Mouse (Mus musculus): ENCODE data around the gene Grin2b. TPM values are rescaled to one million over a fixed set of nuclear protein-coding genes. Genes with fewer than 3 reads are reported as not detected.

The Grin2b gene
- polyA plus RNA-seq, 1 experiment, result 4.0 TPM

DNA sequence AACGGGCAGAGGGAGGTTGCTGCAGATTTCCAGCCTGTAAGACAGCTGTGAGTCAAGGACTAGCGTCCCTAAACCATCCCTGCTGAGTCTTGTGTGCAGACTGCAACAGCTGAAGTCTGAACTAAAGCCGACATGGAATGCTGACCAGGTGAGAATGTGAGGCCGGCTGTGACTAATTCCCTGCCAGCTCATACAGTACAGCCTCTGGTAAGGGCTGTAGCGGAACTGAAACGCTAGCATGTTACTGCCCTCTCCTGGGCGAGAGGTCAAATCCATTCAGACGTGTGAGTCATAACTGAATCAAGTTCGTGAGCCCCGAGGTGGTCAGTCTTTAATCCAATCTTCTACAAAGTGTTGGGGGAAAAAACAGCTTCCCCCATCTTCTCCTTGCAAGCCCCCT is 42.9 kb downstream of the Grin2b start:
- TF ChIP-seq CTCF (IDR thresholded peaks at IDR 0.05; ENCODE audit: borderline replicate concordance, insufficient read depth, low read depth, low read length) (peak; percentile 53), POLR2A (IDR thresholded peaks at IDR 0.05; ENCODE audit: borderline replicate concordance, insufficient read depth, low read length) (no peak)
- WGBS, result 13% methylated on average over 10 of the region's 10 CpGs
- H3K27ac ChIP-seq (ENCODE audit: insufficient read depth, low read length), result no peak overlapping the region

DNA sequence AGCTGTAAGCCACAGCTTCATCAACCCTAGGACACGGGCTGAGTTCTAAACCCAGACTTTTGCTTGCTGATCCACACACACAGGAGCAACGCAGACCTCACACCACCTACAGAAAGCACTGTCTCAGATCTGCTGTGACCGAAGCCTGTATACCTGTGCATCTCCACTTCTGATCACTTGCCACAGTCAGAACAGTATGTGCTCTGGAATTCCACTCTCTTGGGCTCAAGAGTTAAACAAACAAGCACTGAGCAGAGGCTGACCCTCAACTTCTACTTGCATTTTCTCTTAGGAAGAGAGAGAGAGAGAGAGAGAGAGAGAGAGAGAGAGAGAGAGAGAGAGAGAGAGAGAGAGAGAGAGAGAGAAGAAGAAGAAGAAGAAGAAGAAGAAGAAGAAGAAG is 50.7 kb downstream of the Grin2b start:
- TF ChIP-seq POLR2A (IDR thresholded peaks at IDR 0.05; ENCODE audit: borderline replicate concordance, insufficient read depth, low read length) (no peak), CTCF (IDR thresholded peaks at IDR 0.05; ENCODE audit: borderline replicate concordance, insufficient read depth, low read depth, low read length) (no peak)
- 91% methylated on average over 3 of the region's 3 CpGs for WGBS
- DNase-seq, result no peak
- H3K27me3 ChIP-seq (ENCODE audit: control insufficient read depth, insufficient read depth, low read length), result no peaks in the 10 kb centered on the region
- no peaks in the 10 kb centered on the region for H3K4me1 ChIP-seq (ENCODE audit: control insufficient read depth, insufficient read depth, low read length)
- no peak overlapping the region for H3K4me3 ChIP-seq (replicated peaks; ENCODE audit: insufficient read depth, low read depth, low read length)
- H3K27ac ChIP-seq (ENCODE audit: insufficient read depth, low read length), result no peak overlapping the region

More for the DNA sequence above, 42.9 kb downstream of the Grin2b start:
- peak; percentile 26 to 40 for DNase-seq
- Histone ChIP-seq H3K27me3 (ENCODE audit: control insufficient read depth, insufficient read depth, low read length) (no peaks in the 10 kb centered on the region), H3K4me3 (replicated peaks; ENCODE audit: insufficient read depth, low read depth, low read length) (no peak overlapping the region), H3K4me1 (ENCODE audit: control insufficient read depth, insufficient read depth, low read length) (no peaks in the 10 kb centered on the region)

DNA sequence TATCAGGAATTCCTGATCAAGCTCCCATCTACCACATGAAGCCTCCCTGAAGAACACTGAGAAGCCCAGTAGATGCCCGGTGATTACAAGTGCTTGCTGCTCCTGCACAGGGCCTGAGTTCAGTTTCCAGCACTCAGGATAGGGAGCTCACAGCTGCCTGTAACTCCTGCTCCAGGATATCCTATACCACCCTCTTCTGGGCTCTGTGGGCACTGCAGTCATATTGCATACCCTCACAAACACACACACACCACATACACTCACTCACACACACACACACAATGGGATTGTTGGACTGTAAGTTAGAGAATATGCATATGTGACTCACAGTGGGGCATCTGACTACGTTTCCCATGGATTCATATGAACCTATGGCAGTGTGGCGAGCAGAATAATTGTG is 55.9 kb downstream of the Grin2b start:
- WGBS, result 90% methylated on average over 3 of the region's 3 CpGs
- no peak overlapping the region for H3K27ac ChIP-seq (ENCODE audit: insufficient read depth, low read length)
- no peak for TF ChIP-seq CTCF (IDR thresholded peaks at IDR 0.05; ENCODE audit: borderline replicate concordance, insufficient read depth, low read depth, low read length)
- TF ChIP-seq POLR2A (IDR thresholded peaks at IDR 0.05; ENCODE audit: borderline replicate concordance, insufficient read depth, low read length), result no peak
- H3K4me1 ChIP-seq (ENCODE audit: control insufficient read depth, insufficient read depth, low read length), result no peaks in the 10 kb centered on the region
- no peaks in the 10 kb centered on the region for H3K27me3 ChIP-seq (ENCODE audit: control insufficient read depth, insufficient read depth, low read length)
- no peak for DNase-seq
- H3K4me3 ChIP-seq (replicated peaks; ENCODE audit: insufficient read depth, low read depth, low read length), result no peak overlapping the region

DNA sequence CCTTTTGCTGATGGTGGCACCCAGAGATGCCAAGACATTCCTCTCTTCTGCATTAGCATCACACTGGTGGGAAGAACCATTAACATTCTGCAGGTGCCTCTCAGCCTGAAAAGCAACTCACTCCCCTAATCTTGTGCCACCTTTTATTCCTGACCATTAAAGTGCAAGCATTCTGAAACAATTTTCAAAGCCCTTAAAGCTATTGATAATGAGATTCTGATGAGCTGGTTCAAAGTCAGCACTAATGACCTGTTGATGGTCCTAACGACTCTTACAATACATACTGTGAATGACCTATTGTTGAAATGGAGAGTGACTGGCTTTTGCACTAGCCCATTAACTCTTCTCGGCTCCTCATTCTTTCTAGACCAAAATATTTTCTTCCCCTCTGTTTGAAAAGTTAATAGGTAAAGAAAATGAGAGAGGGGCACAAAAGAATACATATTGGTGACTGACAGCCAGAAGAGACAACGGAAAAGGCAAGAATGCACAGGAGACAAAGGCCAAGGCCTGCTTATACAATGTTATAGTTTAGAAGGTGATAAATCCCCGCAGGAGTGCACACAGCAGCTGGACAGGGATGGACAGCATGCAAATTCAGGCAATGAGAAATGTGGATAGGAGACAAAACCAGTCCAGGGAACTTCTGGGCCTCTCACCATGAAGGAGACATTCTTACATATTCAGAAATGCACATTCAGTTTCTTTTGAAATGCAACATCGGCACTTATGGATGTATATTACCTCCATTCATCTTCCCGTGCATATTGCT is 59.5 kb downstream of the Grin2b start:
- no peak overlapping the region for H3K27ac ChIP-seq (ENCODE audit: insufficient read depth, low read length)
- WGBS, result 65% methylated on average over 6 of the region's 6 CpGs
- no peak for DNase-seq
- no peaks in the 10 kb centered on the region for H3K27me3 ChIP-seq (ENCODE audit: control insufficient read depth, insufficient read depth, low read length)
- TF ChIP-seq CTCF (IDR thresholded peaks at IDR 0.05; ENCODE audit: borderline replicate concordance, insufficient read depth, low read depth, low read length) (no peak), POLR2A (IDR thresholded peaks at IDR 0.05; ENCODE audit: borderline replicate concordance, insufficient read depth, low read length) (no peak)
- no peaks in the 10 kb centered on the region for H3K4me1 ChIP-seq (ENCODE audit: control insufficient read depth, insufficient read depth, low read length)
- no peak overlapping the region for H3K4me3 ChIP-seq (replicated peaks; ENCODE audit: insufficient read depth, low read depth, low read length)

DNA sequence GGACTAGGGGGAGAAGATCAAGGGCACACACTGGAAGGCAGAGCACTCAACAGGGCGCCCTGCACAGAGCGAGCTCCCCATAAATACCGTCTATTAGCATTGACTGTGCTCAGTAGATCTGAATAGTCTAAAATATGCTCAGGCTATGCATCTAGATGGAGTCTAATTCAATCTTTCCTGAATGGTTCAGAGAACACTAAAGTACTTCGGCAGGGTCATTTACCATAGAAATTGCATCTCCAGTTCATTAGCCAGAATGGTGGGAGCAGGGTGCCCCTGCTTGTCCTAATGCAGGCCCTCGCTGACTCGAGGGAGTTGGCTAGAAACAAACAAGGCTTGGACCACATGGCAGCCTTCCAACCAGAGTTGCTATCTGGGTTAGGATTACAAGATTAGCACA is 64.1 kb downstream of the Grin2b start:
- H3K27ac ChIP-seq (ENCODE audit: insufficient read depth, low read length), result no peak overlapping the region
- H3K4me3 ChIP-seq (replicated peaks; ENCODE audit: insufficient read depth, low read depth, low read length), result no peak overlapping the region
- no peak for DNase-seq
- no peaks in the 10 kb centered on the region for H3K4me1 ChIP-seq (ENCODE audit: control insufficient read depth, insufficient read depth, low read length)
- TF ChIP-seq CTCF (IDR thresholded peaks at IDR 0.05; ENCODE audit: borderline replicate concordance, insufficient read depth, low read depth, low read length), result no peak
- no peak for TF ChIP-seq POLR2A (IDR thresholded peaks at IDR 0.05; ENCODE audit: borderline replicate concordance, insufficient read depth, low read length)
- no peaks in the 10 kb centered on the region for H3K27me3 ChIP-seq (ENCODE audit: control insufficient read depth, insufficient read depth, low read length)
- WGBS, result 75% methylated on average over 6 of the region's 6 CpGs

DNA sequence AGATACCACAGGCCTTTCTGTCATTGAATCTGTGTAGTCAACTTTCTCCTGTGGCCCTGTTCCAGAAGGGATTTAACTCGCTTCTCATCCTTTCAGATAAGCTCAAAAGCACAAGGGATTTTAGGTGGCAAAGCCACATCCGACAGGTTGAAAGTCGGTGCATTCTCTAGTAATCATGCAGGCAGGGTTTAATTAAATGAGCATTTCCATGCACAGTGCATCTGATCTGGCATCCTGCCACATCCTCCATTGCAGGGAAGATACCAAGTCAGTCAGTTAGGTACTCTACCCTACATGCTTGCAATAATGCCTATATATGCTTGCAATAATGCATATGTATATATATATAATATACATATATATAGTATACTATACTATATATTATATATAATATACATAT is 64.8 kb downstream of the Grin2b start:
- no peak for TF ChIP-seq POLR2A (IDR thresholded peaks at IDR 0.05; ENCODE audit: borderline replicate concordance, insufficient read depth, low read length)
- TF ChIP-seq CTCF (IDR thresholded peaks at IDR 0.05; ENCODE audit: borderline replicate concordance, insufficient read depth, low read depth, low read length), result no peak
- Histone ChIP-seq H3K27me3 (ENCODE audit: control insufficient read depth, insufficient read depth, low read length) (no peaks in the 10 kb centered on the region), H3K27ac (ENCODE audit: insufficient read depth, low read length) (no peak overlapping the region), H3K4me3 (replicated peaks; ENCODE audit: insufficient read depth, low read depth, low read length) (no peak overlapping the region), H3K4me1 (ENCODE audit: control insufficient read depth, insufficient read depth, low read length) (no peaks in the 10 kb centered on the region)
- WGBS, result 62% methylated on average over 3 of the region's 3 CpGs
- no peak for DNase-seq

DNA sequence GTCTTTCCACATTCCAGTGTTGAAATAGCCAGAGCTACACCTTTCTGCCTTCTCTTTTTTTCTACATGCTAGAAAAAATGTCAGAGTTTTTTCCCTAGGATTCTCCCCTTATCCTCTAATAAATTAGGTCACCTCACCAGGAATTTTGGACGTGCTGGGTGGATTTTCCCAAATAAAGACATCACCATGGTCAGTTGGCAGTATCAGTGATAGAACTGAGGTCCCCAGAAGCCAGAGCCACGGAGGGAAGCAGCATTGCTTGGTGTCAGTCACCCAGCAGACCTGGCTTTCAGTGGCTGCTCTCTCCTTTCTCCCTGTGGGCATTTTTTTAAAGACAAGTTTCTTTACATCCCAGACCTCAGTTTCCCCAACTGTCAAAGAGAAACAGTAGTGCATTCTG is 68.1 kb downstream of the Grin2b start:
- WGBS, result 9% methylated on average over 2 of the region's 2 CpGs
- no peaks in the 10 kb centered on the region for H3K27me3 ChIP-seq (ENCODE audit: control insufficient read depth, insufficient read depth, low read length)

DNA sequence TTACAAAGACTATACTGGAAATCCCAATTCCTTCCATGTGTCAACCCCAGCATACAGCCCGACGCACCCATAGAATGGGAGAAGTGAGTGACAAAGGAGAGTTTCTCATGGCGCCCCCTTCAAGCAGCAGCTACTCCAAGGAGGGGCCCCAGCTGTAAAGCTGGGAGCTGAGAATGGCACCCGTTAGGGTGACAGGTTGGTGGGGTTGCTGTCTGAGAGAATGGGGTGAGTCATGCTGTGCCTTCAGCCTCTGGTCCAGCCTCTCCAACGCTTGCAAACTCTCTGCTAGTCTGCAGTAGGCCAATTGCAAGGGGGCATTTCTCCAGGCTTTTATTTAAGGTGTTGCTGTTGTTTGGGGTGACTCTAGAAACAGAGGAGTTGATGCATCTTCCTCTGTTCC is 73.1 kb downstream of the Grin2b start:
- H3K27me3 ChIP-seq (ENCODE audit: control insufficient read depth, insufficient read depth, low read length), result no peaks in the 10 kb centered on the region
- no peaks in the 10 kb centered on the region for H3K4me1 ChIP-seq (ENCODE audit: control insufficient read depth, insufficient read depth, low read length)
- DNase-seq, result no peak
- no peak overlapping the region for H3K27ac ChIP-seq (ENCODE audit: insufficient read depth, low read length)
- no peak overlapping the region for H3K4me3 ChIP-seq (replicated peaks; ENCODE audit: insufficient read depth, low read depth, low read length)
- WGBS, result 89% methylated on average over 5 of the region's 5 CpGs
- TF ChIP-seq POLR2A (IDR thresholded peaks at IDR 0.05; ENCODE audit: borderline replicate concordance, insufficient read depth, low read length) (no peak), CTCF (IDR thresholded peaks at IDR 0.05; ENCODE audit: borderline replicate concordance, insufficient read depth, low read depth, low read length) (no peak)

More for the DNA sequence above, 68.1 kb downstream of the Grin2b start:
- DNase-seq, result no peak
- H3K4me1 ChIP-seq (ENCODE audit: control insufficient read depth, insufficient read depth, low read length), result no peaks in the 10 kb centered on the region
- H3K4me3 ChIP-seq (replicated peaks; ENCODE audit: insufficient read depth, low read depth, low read length), result no peak overlapping the region
- no peak overlapping the region for H3K27ac ChIP-seq (ENCODE audit: insufficient read depth, low read length)
- no peak for TF ChIP-seq CTCF (IDR thresholded peaks at IDR 0.05; ENCODE audit: borderline replicate concordance, insufficient read depth, low read depth, low read length)
- TF ChIP-seq POLR2A (IDR thresholded peaks at IDR 0.05; ENCODE audit: borderline replicate concordance, insufficient read depth, low read length), result no peak

All from cerebellum, adult 2 months (tissue).